Mouse (Mus musculus): Measurements from ENCODE around the gene Mfsd12.
A peak's percentile ranks its signal among the peaks of the same experiment; 100 is the strongest.

GRCm38 (mm10) chr10:81316338-81317060 lies 40.8 kb upstream of the Mfsd12 start:
- TF ChIP-seq CTCF (IDR thresholded peaks at IDR 0.05; ENCODE audit: control insufficient read depth, insufficient read depth, low read length): peak; percentile 58
- no peak for TF ChIP-seq POLR2A (IDR thresholded peaks at IDR 0.05; ENCODE audit: borderline replicate concordance, control insufficient read depth, low read depth, low read length)

Data from bone marrow, adult 2 months (tissue).